Comparison of ENCODE assay signal across 14 mouse cellular contexts in genomic region chr10:117755086-117755798, GRCm38 (mm10). TPM values are rescaled to one million over a fixed set of nuclear protein-coding genes. Genes with fewer than 3 reads are reported as not detected.
DNase-seq lines count a peak whose midpoint lies in the region; ATAC-seq lines count a peak whose summit lies in the region.
"Had no signal": no experiment of that assay in that cellular context is flagged by ENCODE, and none has a peak within 500 bp of the region (broad histone marks: within the 10 kb centered on the region; RNA-seq: fewer than 3 reads in every experiment).

No protein-coding gene starts in this region.

- H3K4me1 ChIP-seq in liver, embryonic 11.5 days (replicated peaks; ENCODE audit: control insufficient read depth, insufficient read depth, low read length): no peaks in the 10 kb centered on the region
- H3K4me1 ChIP-seq: heart, embryonic 15.5 days; lung, embryonic 15.5 days had no signal

- H3K36me3 ChIP-seq in liver, embryonic 11.5 days (ENCODE audit: control insufficient read depth, insufficient read depth, low read length): peaks cover 74% of the 10 kb centered on the region

- peak; percentile 20; the same call in 1 of the 2 replicates for ATAC-seq in liver, embryonic 11.5 days (replicated peaks; ENCODE audit: low FRiP score)
- ATAC-seq in erythroblast, adult 5-6 weeks (replicated peaks; ENCODE audit: low FRiP score, poor library complexity, severe bottlenecking): 0 out of 2 replicates have a peak, but pooled peaks have one; percentile 41
- ATAC-seq: forebrain, postnatal 0 days had no signal

- H3K9me3 ChIP-seq in liver, embryonic 11.5 days (ENCODE audit: control insufficient read depth, low read length): no peaks in the 10 kb centered on the region
- H3K9me3 ChIP-seq: heart, embryonic 15.5 days; lung, embryonic 15.5 days had no signal

- H3K27me3 ChIP-seq in liver, embryonic 11.5 days (replicated peaks; ENCODE audit: control insufficient read depth, insufficient read depth, low read length): no peaks in the 10 kb centered on the region
- H3K27me3 ChIP-seq: heart, embryonic 15.5 days; lung, embryonic 15.5 days had no signal

- peak overlapping the region; percentile 54 for H3K27ac ChIP-seq in liver, embryonic 11.5 days (ENCODE audit: low read depth, low read length)
- H3K27ac ChIP-seq: heart, embryonic 15.5 days; lung, embryonic 15.5 days had no signal

- no peak overlapping the region; the same call in 1 of the 2 replicates for H3K4me2 ChIP-seq in liver, embryonic 11.5 days
- H3K4me2 ChIP-seq: heart, embryonic 15.5 days; lung, embryonic 15.5 days had no signal

- WGBS in liver, embryonic 11.5 days: 66% methylated on average over 13 of the region's 13 CpGs

- no peak overlapping the region for H3K9ac ChIP-seq in liver, embryonic 11.5 days (ENCODE audit: low read depth, low read length)
- H3K9ac ChIP-seq: forebrain, postnatal 0 days; heart, embryonic 15.5 days; lung, embryonic 15.5 days had no signal

- DNase-seq in liver, embryonic 11.5 days (ENCODE audit: low spot score): no peak
- no peak for DNase-seq in liver
- peak; percentile 6 to 12 for DNase-seq in natural killer cell, adult 2 months (ENCODE audit: low spot score in 2 of 2)
- peak; percentile 69 for DNase-seq in thymus, postnatal 4 days
- no peak for DNase-seq in kidney, postnatal 25 days
- DNase-seq in urinary bladder, adult 2 months (ENCODE audit: low spot score): no peak
- DNase-seq in lung, postnatal 14 days: no peak
- DNase-seq: cerebellum, adult 11 months; forebrain, postnatal 0 days; kidney, adult 18-20 months; right cerebral cortex, postnatal 14 days had no signal

- no peak overlapping the region for H3K4me3 ChIP-seq in liver, embryonic 11.5 days (ENCODE audit: low read depth, low read length)
- H3K4me3 ChIP-seq: heart, embryonic 15.5 days; lung, embryonic 15.5 days had no signal

RNA-seq across cellular contexts. Expression of gene Slc35e3, which starts 9.1 kb away (rescaled TPM):
- polyA plus RNA-seq in liver, embryonic 11.5 days (2014; fragmentation: Nextera tagmentation; extraction: Ambion mirVana): 7.1 and 7.2 TPM in 2 replicates
- 0.38 and 0.84 TPM in 2 replicates for total RNA-seq in erythroblast, adult 5-6 weeks (2015; ENCODE audit: low replicate concordance)
- 0.43 and 1.1 TPM in 2 replicates for total RNA-seq in erythroblast, adult 5-6 weeks (2017; ENCODE audit: low replicate concordance)
- polyA plus RNA-seq in urinary bladder, adult 2 months (2012; rRNA removed): 12.1 and 12.4 TPM in 2 replicates

RNA-seq across cellular contexts. Expression of gene Nup107, which starts 37.3 kb away (rescaled TPM):
- polyA plus RNA-seq in liver, embryonic 11.5 days (2014; fragmentation: Nextera tagmentation; extraction: Ambion mirVana): 102 and 120 TPM in 2 replicates
- 14.6 and 42.2 TPM in 2 replicates for total RNA-seq in erythroblast, adult 5-6 weeks (2015; ENCODE audit: low replicate concordance)
- total RNA-seq in erythroblast, adult 5-6 weeks (2017; ENCODE audit: low replicate concordance): 24.7 and 26.9 TPM in 2 replicates
- 14.1 and 17.5 TPM in 2 replicates for polyA plus RNA-seq in urinary bladder, adult 2 months (2012; rRNA removed)

RNA-seq across cellular contexts. Expression of gene Mdm2, which starts 44.7 kb away (rescaled TPM):
- polyA plus RNA-seq in liver, embryonic 11.5 days (2014; fragmentation: Nextera tagmentation; extraction: Ambion mirVana): 56.0 and 56.7 TPM in 2 replicates
- total RNA-seq in erythroblast, adult 5-6 weeks (2015; ENCODE audit: low replicate concordance): 29.8 and 38.7 TPM in 2 replicates
- total RNA-seq in erythroblast, adult 5-6 weeks (2017; ENCODE audit: low replicate concordance): 28.7 and 41.1 TPM in 2 replicates
- polyA plus RNA-seq in urinary bladder, adult 2 months (2012; rRNA removed): 65.3 and 70.2 TPM in 2 replicates

Comparison
In these comparisons a context has a peak if more than half of its experiments do, and no peak if none do; other contexts are left out.
1. DNase-seq: peak in natural killer cell, adult 2 months (2 of 2) and thymus, postnatal 4 days (single experiment); none in liver, embryonic 11.5 days (single experiment), liver (single experiment), kidney, postnatal 25 days (0 of 2), urinary bladder, adult 2 months (single experiment) and lung, postnatal 14 days (single experiment).